Mouse (Mus musculus): ENCODE results near the gene Hck. TPM values are rescaled to one million over a fixed set of nuclear protein-coding genes. Genes with fewer than 3 reads are reported as not detected.
A peak's percentile ranks its signal among the peaks of the same experiment; 100 is the strongest.

The Hck gene
- polyA plus RNA-seq, 1 experiment from 2014 or later, result 6.6 TPM

- Histone ChIP-seq H3K27me3 (ENCODE audit: insufficient read depth, low read length) (no peaks in the 10 kb centered on the region), H3K4me1 (ENCODE audit: insufficient read depth, low read length) (no peaks in the 10 kb centered on the region), H3K4me2 (replicated peaks; ENCODE audit: low read depth, low read length) (no peak overlapping the region), H3K36me3 (ENCODE audit: insufficient read depth, low read length) (no peaks in the 10 kb centered on the region), H3K9ac (replicated peaks; ENCODE audit: low read length) (no peak overlapping the region), H3K27ac (ENCODE audit: low read length) (no peak overlapping the region), H3K9me3 (ENCODE audit: low read length) (no peaks in the 10 kb centered on the region), H3K4me3 (ENCODE audit: low read length) (no peak overlapping the region)
- 66% methylated on average over 8 of the region's 8 CpGs for WGBS
- no peak for ATAC-seq (ENCODE audit: low FRiP score, low TSS enrichment)
These were observed 13.8 kb downstream of the Hck start for GRCm38 (mm10) chr2:153121821-153122615.

- H3K9ac ChIP-seq (replicated peaks; ENCODE audit: low read length), result no peak overlapping the region
- no peaks in the 10 kb centered on the region for H3K4me1 ChIP-seq (ENCODE audit: insufficient read depth, low read length)
- no peak overlapping the region for H3K4me2 ChIP-seq (replicated peaks; ENCODE audit: low read depth, low read length)
- 88% methylated on average over 7 of the region's 7 CpGs for WGBS
- no peaks in the 10 kb centered on the region for H3K36me3 ChIP-seq (ENCODE audit: insufficient read depth, low read length)
- no peaks in the 10 kb centered on the region for H3K9me3 ChIP-seq (ENCODE audit: low read length)
- no peaks in the 10 kb centered on the region for H3K27me3 ChIP-seq (ENCODE audit: insufficient read depth, low read length)
- ATAC-seq (ENCODE audit: low FRiP score, low TSS enrichment), result no peak
- no peak overlapping the region for H3K4me3 ChIP-seq (ENCODE audit: low read length)
- H3K27ac ChIP-seq (ENCODE audit: low read length), result no peak overlapping the region
These were observed 14.4 kb downstream of the Hck start for GRCm38 (mm10) chr2:153122701-153123100.

GRCm38 (mm10) chr2:153125875-153126274 lies 17.6 kb downstream of the Hck start:
- H3K36me3 ChIP-seq (ENCODE audit: insufficient read depth, low read length), result no peaks in the 10 kb centered on the region
- H3K27ac ChIP-seq (ENCODE audit: low read length), result no peak overlapping the region
- no peaks in the 10 kb centered on the region for H3K9me3 ChIP-seq (ENCODE audit: low read length)
- WGBS, result 46% methylated on average over 5 of the region's 5 CpGs
- no peak overlapping the region for H3K9ac ChIP-seq (replicated peaks; ENCODE audit: low read length)
- H3K4me2 ChIP-seq (replicated peaks; ENCODE audit: low read depth, low read length), result no peak overlapping the region
- H3K4me3 ChIP-seq (ENCODE audit: low read length), result no peak overlapping the region
- no peaks in the 10 kb centered on the region for H3K27me3 ChIP-seq (ENCODE audit: insufficient read depth, low read length)
- no peak for ATAC-seq (ENCODE audit: low FRiP score, low TSS enrichment)
- H3K4me1 ChIP-seq (ENCODE audit: insufficient read depth, low read length), result no peaks in the 10 kb centered on the region

- no peak overlapping the region for H3K9ac ChIP-seq (replicated peaks; ENCODE audit: low read length)
- H3K27ac ChIP-seq (ENCODE audit: low read length), result no peak overlapping the region
- no peaks in the 10 kb centered on the region for H3K27me3 ChIP-seq (ENCODE audit: insufficient read depth, low read length)
- WGBS, result 27% methylated on average over 6 of the region's 6 CpGs
- H3K9me3 ChIP-seq (ENCODE audit: low read length), result no peaks in the 10 kb centered on the region
- no peak for ATAC-seq (ENCODE audit: low FRiP score, low TSS enrichment)
- no peaks in the 10 kb centered on the region for H3K4me1 ChIP-seq (ENCODE audit: insufficient read depth, low read length)
- H3K4me2 ChIP-seq (replicated peaks; ENCODE audit: low read depth, low read length), result no peak overlapping the region
- no peak overlapping the region for H3K4me3 ChIP-seq (ENCODE audit: low read length)
- no peaks in the 10 kb centered on the region for H3K36me3 ChIP-seq (ENCODE audit: insufficient read depth, low read length)
These were observed 22.8 kb downstream of the Hck start for GRCm38 (mm10) chr2:153131019-153131418.

DNA sequence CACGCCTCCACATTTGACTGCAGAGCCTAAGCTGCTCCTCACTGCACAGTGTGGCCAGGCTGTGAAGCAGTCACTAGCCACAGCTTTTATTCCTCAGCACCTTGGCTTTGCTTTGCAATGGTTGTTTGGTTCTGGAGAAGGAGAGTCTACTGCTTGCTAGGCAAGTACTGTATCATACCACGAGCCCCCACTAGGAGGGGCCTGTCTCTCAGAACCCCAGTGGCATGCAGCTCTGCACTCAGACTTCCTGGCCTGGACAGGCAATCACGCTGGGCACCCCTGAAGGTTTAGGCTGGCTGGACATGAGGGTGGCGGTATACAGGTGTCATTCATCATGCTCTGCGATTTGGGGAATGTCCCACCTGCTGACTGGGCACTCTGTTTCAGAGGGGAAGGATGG lies 26.0 kb downstream of the Hck start:
- Histone ChIP-seq H3K27me3 (ENCODE audit: insufficient read depth, low read length) (no peaks in the 10 kb centered on the region), H3K27ac (ENCODE audit: low read length) (no peak overlapping the region), H3K36me3 (ENCODE audit: insufficient read depth, low read length) (no peaks in the 10 kb centered on the region), H3K4me2 (replicated peaks; ENCODE audit: low read depth, low read length) (no peak overlapping the region), H3K4me1 (ENCODE audit: insufficient read depth, low read length) (no peaks in the 10 kb centered on the region), H3K9me3 (ENCODE audit: low read length) (no peaks in the 10 kb centered on the region), H3K4me3 (ENCODE audit: low read length) (no peak overlapping the region), H3K9ac (replicated peaks; ENCODE audit: low read length) (no peak overlapping the region)
- peak; percentile 31; the same call in 1 of the 2 replicates for ATAC-seq (ENCODE audit: low FRiP score, low TSS enrichment)
- WGBS, result 30% methylated on average over 5 of the region's 5 CpGs

DNA sequence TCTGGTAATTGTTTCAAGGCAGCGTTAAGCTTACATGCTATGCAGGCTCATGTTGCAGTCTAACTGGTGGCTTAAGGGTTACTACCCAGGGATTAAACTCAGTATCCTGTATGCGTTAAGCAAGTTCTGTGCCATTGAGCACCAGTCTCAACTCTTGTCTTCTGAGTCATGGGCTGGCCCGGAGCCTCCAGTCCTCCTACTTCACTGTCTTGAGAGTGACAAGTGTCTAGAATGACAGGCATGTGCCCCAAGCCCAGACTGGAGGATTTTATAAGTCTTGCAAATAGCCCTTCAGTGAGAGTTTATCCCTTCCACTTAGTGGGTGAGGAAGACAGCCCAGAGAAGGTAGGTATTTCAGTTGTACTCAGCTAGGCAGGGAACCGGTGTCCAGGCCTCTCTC lies 27.9 kb downstream of the Hck start:
- H3K4me2 ChIP-seq (replicated peaks; ENCODE audit: low read depth, low read length), result no peak overlapping the region
- H3K27ac ChIP-seq (ENCODE audit: low read length), result no peak overlapping the region
- no peaks in the 10 kb centered on the region for H3K27me3 ChIP-seq (ENCODE audit: insufficient read depth, low read length)
- WGBS, result 66% methylated on average over 4 of the region's 4 CpGs
- H3K4me1 ChIP-seq (ENCODE audit: insufficient read depth, low read length), result no peaks in the 10 kb centered on the region
- H3K9me3 ChIP-seq (ENCODE audit: low read length), result no peaks in the 10 kb centered on the region
- no peak overlapping the region for H3K9ac ChIP-seq (replicated peaks; ENCODE audit: low read length)
- no peak overlapping the region for H3K4me3 ChIP-seq (ENCODE audit: low read length)
- ATAC-seq (ENCODE audit: low FRiP score, low TSS enrichment), result no peak
- no peaks in the 10 kb centered on the region for H3K36me3 ChIP-seq (ENCODE audit: insufficient read depth, low read length)

DNA sequence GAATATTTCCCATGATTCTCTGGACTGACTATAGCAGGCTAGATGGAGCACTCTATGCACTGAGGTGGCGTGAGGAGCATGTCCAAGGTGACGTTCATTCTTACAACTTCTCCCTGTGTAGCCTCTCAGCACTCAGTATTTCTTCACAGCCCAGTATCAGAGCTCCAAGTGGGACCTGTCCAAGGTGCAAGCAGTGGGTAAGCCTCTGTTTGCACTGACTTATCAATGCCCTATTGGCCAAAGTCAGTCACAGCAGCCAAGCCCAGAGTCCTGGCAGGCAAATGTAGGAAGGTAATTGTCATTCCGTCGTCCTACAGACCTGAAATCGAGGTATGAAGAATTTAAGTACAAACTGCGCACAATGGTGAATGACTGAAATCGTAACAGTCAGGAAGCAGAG lies 30.9 kb downstream of the Hck start:
- no peak for ATAC-seq (ENCODE audit: low FRiP score, low TSS enrichment)
- Histone ChIP-seq H3K36me3 (ENCODE audit: insufficient read depth, low read length) (no peaks in the 10 kb centered on the region), H3K27ac (ENCODE audit: low read length) (no peak overlapping the region), H3K27me3 (ENCODE audit: insufficient read depth, low read length) (no peaks in the 10 kb centered on the region), H3K4me3 (ENCODE audit: low read length) (no peak overlapping the region), H3K4me1 (ENCODE audit: insufficient read depth, low read length) (no peaks in the 10 kb centered on the region), H3K9me3 (ENCODE audit: low read length) (no peaks in the 10 kb centered on the region), H3K4me2 (replicated peaks; ENCODE audit: low read depth, low read length) (no peak overlapping the region), H3K9ac (replicated peaks; ENCODE audit: low read length) (no peak overlapping the region)
- WGBS, result 81% methylated on average over 7 of the region's 7 CpGs

- ATAC-seq (ENCODE audit: low FRiP score, low TSS enrichment), result no peak
- H3K4me2 ChIP-seq (replicated peaks; ENCODE audit: low read depth, low read length), result no peak overlapping the region
- no peaks in the 10 kb centered on the region for H3K36me3 ChIP-seq (ENCODE audit: insufficient read depth, low read length)
- no peak overlapping the region for H3K9ac ChIP-seq (replicated peaks; ENCODE audit: low read length)
- no peaks in the 10 kb centered on the region for H3K4me1 ChIP-seq (ENCODE audit: insufficient read depth, low read length)
- H3K4me3 ChIP-seq (ENCODE audit: low read length), result no peak overlapping the region
- no peak overlapping the region for H3K27ac ChIP-seq (ENCODE audit: low read length)
- no peaks in the 10 kb centered on the region for H3K27me3 ChIP-seq (ENCODE audit: insufficient read depth, low read length)
- H3K9me3 ChIP-seq (ENCODE audit: low read length), result no peaks in the 10 kb centered on the region
- 22% methylated on average over 9 of the region's 9 CpGs for WGBS
These were observed 31.8 kb downstream of the Hck start for GRCm38 (mm10) chr2:153139996-153140613.

DNA sequence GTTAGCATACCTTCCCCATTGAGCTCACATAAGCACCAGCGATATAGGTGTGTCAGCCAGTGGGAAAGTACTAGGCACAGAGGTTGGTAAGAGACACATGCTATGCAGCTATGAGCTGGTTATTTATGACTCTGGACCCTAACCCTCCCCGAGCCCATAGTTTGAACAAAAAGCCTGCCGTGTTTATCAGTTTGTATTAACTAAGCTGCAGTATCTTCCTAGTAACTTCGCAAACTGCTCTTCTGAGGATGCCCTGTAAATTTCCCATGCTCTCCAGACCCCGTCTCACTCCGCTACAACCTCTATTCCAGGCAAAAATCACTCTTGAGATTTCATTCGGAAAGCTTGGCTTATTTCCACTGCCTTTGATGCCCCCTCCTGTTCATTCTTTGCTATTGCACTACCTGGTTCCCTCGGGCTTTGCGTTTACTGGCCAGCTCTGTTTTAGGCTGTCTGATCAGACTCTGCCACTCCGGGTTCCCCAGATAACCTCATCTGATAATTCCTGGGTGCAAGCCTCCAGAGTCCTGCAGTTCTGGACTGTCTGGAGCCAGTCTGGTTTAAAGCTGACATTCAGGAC lies 34.4 kb downstream of the Hck start:
- Histone ChIP-seq H3K27me3 (ENCODE audit: insufficient read depth, low read length) (no peaks in the 10 kb centered on the region), H3K9ac (replicated peaks; ENCODE audit: low read length) (no peak overlapping the region), H3K9me3 (ENCODE audit: low read length) (no peaks in the 10 kb centered on the region), H3K27ac (ENCODE audit: low read length) (no peak overlapping the region), H3K36me3 (ENCODE audit: insufficient read depth, low read length) (no peaks in the 10 kb centered on the region), H3K4me2 (replicated peaks; ENCODE audit: low read depth, low read length) (no peak overlapping the region), H3K4me3 (ENCODE audit: low read length) (no peak overlapping the region), H3K4me1 (ENCODE audit: insufficient read depth, low read length) (no peaks in the 10 kb centered on the region)
- peak; percentile 46; the same call in 1 of the 2 replicates for ATAC-seq (ENCODE audit: low FRiP score, low TSS enrichment)
- 20% methylated on average over 10 of the region's 10 CpGs for WGBS

GRCm38 (mm10) chr2:153145346-153145745 lies 37.1 kb downstream of the Hck start:
- no peaks in the 10 kb centered on the region for H3K4me1 ChIP-seq (ENCODE audit: insufficient read depth, low read length)
- no peak overlapping the region for H3K4me3 ChIP-seq (ENCODE audit: low read length)
- H3K36me3 ChIP-seq (ENCODE audit: insufficient read depth, low read length), result no peaks in the 10 kb centered on the region
- no peaks in the 10 kb centered on the region for H3K27me3 ChIP-seq (ENCODE audit: insufficient read depth, low read length)
- WGBS, result 81% methylated on average over 5 of the region's 5 CpGs
- no peak overlapping the region for H3K27ac ChIP-seq (ENCODE audit: low read length)
- no peak for ATAC-seq (ENCODE audit: low FRiP score, low TSS enrichment)
- H3K4me2 ChIP-seq (replicated peaks; ENCODE audit: low read depth, low read length), result no peak overlapping the region
- H3K9me3 ChIP-seq (ENCODE audit: low read length), result no peaks in the 10 kb centered on the region
- no peak overlapping the region for H3K9ac ChIP-seq (replicated peaks; ENCODE audit: low read length)
